Mouse (Mus musculus) erythroblast, embryonic 14.5 days (primary cell): ENCODE measurements around the gene Gm10382. TPM values are rescaled to one million over a fixed set of nuclear protein-coding genes. Genes with fewer than 3 reads are reported as not detected.

Experiments used
- H3K27me3 ChIP-seq: 2 replicates; pipeline ENCODE4 v1.6.1; 2012; ENCODE audit warnings: inconsistent platforms; ENCODE audit not compliant: control insufficient read depth
- H3K36me3 ChIP-seq: 2 replicates; pipeline ENCODE4 v1.6.1; 2012; ENCODE audit warnings: mild to moderate bottlenecking, inconsistent platforms; ENCODE audit not compliant: control insufficient read depth
- H3K4me1 ChIP-seq: 2 replicates; pipeline ENCODE4 v1.6.1; 2012; ENCODE audit warnings: inconsistent platforms; ENCODE audit not compliant: control insufficient read depth
- H3K4me3 ChIP-seq: replicated peaks from 2 replicates; pipeline ENCODE3; 2012; ENCODE audit warnings: moderate library complexity, mild to moderate bottlenecking, inconsistent platforms
- H3K9me3 ChIP-seq: 2 replicates; pipeline ENCODE4 v1.6.1; 2012; ENCODE audit warnings: low read length, inconsistent platforms, mixed read lengths; ENCODE audit not compliant: control insufficient read depth
- GATA1 ChIP-seq: IDR thresholded peaks from 2 replicates; pipeline ENCODE4 v1.6.1; 2012; ENCODE audit warnings: low read length, inconsistent platforms, mixed read lengths
- TAL1 ChIP-seq: IDR thresholded peaks from 3 replicates; pipeline ENCODE4 v1.6.1; 2012; ENCODE audit warnings: low read length, inconsistent platforms, mixed read lengths
- polyA plus RNA-seq: library from polyadenylated mRNA; stranded (reverse); fragments of >175 nt; gene quantifications from 2 replicates; pipeline ENCODE4 v1.2.3, GENCODE M21; 2012

Gm10382 gene
- 0.06 TPM in 1 of 2 replicates, not detected in the other for polyA plus RNA-seq

DNA sequence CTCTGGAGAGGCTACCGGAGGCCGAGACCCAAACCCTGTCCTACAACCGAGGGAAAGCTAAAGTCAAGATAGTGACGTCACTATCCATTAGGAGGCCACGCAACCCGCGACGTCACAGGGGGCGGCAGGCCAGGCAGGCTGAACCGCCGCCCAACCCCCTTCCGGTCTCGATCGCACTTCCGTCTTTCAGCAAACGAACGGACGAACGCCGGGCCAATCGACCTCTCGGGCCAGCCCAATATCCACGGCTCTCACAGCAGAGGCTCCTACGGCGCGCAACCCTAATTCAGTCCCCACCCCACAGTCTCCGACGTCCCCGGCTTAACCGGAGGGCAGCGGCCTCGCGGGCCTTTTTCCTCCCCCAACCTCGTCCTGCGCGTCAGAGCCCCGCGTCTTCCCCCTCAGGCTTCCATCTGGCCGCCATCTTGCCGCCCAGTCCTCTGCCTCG, at the start of gene Gm10382:
Gene Gm10382, plus strand, starts transcription at position 192 of the 448 bp plus-strand sequence.
- peaks cover 48% of the 10 kb centered on the region for H3K4me1 ChIP-seq

DNA sequence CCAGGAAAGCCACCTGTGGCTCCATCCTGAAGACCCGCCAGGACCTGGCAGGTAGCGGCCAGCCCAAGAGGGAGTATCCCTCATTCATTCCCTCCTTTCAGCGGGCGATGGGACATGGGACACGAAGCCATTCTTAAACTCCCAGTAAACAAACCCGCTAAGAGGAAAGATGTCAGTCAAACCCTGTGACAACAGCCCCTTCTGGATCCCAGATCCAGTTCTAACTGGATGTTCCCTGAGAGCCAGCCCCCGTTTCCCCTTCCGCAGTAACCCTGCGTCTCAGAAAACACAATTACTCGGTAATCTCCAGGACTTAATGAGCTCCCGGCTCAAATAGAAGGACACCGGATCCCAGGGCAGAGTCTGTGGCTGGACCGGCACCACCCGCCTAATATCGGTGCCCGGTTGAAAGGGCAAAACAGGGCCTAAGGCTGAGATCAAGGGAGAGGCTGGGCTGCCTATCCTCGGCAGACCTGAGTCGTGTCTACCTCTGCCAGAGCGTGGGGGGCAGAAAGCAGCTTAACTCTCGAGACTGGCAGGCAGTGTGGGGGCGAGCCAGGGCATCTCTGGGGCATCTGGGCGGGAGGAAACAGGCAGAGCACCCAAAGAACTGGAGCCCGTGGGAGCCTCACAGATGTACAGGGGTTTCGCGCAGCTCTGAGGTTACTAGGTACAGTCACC, 49.1 kb upstream of the Gm10382 start:
- Histone ChIP-seq H3K9me3 (no peaks in the 10 kb centered on the region), H3K4me1 (peaks cover 68% of the 10 kb centered on the region), H3K4me3 (peak overlapping the region; percentile 87), H3K27me3 (no peaks in the 10 kb centered on the region), H3K36me3 (peaks cover 29% of the 10 kb centered on the region)
- TF ChIP-seq GATA1: no peak
- no peak for TF ChIP-seq TAL1

More for the DNA sequence above, at the start of gene Gm10382:
- no peak for TF ChIP-seq TAL1
- no peak for TF ChIP-seq GATA1
- Histone ChIP-seq H3K9me3 (no peaks in the 10 kb centered on the region), H3K36me3 (peaks cover 34% of the 10 kb centered on the region), H3K4me3 (peak within 1 kb of the TSS; percentile 100), H3K27me3 (no peaks in the 10 kb centered on the region)

DNA sequence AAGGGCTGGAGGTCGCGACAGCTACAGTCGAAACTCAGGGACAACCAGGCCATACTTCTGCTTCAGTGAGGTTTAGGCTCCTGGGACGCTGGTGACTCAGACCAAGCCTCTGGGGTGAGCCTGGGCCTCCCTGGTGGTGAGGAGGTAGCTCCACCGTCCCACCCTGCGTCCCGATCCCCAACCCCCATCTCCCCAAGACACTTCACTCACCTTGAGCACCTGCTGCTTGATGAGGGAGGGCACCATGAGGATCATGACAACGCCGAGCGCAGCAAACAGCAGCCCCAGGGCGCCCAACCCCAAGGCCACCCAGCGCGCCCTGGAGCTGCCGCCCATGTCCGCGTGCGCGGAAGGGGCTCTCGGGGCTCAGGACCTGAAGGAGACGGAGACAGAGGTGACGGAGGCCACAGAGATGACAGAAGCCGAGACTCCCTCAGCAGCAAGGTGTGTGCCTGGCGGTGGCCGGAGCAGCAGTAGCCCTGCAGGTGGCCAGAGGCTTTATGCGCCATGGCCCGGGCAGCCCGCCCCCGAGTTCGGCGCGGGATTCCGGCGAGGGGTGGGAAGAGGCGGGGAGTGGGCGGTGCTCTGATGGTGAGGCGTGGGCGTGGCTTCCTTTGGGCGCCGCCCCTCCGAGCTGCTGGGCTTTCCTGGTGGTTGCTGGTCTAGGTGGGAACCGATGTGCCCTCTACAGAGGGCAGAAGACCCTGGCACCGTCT, 48.4 kb upstream of the Gm10382 start, which contains the start of gene Scarb1:
Gene Scarb1, minus strand, starts transcription at position 548 of the 716 bp plus-strand sequence.
- Histone ChIP-seq H3K27me3 (no peaks in the 10 kb centered on the region), H3K4me3 (peak within 1 kb of the TSS; percentile 87), H3K36me3 (peaks cover 24% of the 10 kb centered on the region), H3K4me1 (peaks cover 68% of the 10 kb centered on the region), H3K9me3 (no peaks in the 10 kb centered on the region)
- no peak for TF ChIP-seq GATA1
- TF ChIP-seq TAL1: no peak

DNA sequence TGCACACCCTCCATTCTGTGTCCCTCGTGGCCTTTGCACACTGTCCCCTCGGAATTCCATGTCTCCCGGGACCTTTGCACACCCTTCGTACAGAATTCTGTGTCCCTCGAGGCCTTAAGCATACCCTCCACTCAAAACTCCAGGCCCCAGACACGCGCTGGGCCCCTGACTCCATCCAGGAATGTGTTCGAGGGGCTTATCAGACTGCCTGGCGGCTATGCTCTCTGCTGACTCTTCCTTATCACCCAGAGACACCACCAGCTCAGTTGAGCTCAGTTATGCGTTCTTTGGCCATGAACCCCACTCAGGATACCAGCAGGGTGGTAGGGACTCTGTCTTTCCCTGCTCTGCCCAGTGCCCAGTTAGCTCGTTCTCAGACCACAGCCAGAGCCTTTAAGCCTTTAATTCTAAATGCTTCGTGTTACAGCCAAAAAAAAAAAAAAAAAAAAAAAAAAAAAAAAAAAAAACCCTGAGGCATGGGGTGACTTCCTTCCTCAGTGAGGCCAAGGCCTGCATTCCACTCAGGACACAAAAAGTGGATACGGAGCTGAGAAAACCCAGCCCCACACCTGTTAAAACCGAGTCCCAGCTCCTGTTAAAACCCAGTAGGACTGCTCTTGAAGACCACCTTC, 47.5 kb upstream of the Gm10382 start:
- H3K9me3 ChIP-seq: no peaks in the 10 kb centered on the region
- H3K4me1 ChIP-seq: peaks cover 67% of the 10 kb centered on the region
- peak; percentile 53; the same call in 2 of the 3 replicates for TF ChIP-seq TAL1
- TF ChIP-seq GATA1: peak; percentile 79
- peaks cover 16% of the 10 kb centered on the region for H3K36me3 ChIP-seq
- peak overlapping the region; percentile 87 for H3K4me3 ChIP-seq
- H3K27me3 ChIP-seq: no peaks in the 10 kb centered on the region

DNA sequence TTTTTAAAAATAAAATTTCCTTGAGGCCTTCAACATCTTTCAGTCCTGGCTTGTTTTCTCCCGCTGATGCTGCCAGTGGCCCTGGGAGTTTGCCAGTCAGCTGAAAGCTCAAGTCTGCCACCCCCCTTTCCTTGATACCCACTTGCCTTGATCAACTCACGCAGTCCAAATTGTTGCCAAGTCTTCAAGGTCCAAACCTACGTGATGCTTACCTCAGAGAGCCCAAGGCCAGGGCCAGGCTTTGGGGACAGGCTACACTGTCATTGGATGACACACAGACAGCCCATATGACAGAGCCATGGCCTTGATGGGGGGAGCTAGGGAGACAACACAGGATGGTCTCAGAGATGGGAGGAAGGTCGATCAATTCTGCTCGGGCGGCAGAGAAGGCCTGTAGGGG, 44.8 kb upstream of the Gm10382 start:
- Histone ChIP-seq H3K27me3 (no peaks in the 10 kb centered on the region), H3K4me3 (no peak overlapping the region), H3K36me3 (no peaks in the 10 kb centered on the region; the same call in 1 of the 2 replicates), H3K9me3 (no peaks in the 10 kb centered on the region), H3K4me1 (peaks cover 50% of the 10 kb centered on the region)
- TF ChIP-seq GATA1 (no peak), TAL1 (no peak)

DNA sequence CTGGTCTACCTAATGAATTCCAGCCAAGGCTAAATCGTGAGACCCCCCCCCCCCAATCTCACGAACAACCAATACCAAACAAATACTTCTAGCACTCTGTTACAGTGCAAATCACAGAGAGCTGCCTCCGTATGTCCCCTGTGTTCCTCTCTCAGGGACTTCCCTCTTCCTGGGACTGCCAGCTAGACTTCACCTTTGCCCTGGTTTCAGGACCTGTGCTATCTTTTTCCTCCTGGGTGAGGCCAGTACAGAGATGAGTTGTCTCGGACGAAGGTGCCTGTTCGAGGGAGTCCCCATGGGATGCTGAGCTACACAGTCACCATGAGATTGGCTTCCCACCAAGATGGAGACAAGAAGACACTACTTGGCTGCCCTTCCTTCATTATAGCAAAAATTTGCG, 41.1 kb upstream of the Gm10382 start:
- no peaks in the 10 kb centered on the region for H3K27me3 ChIP-seq
- H3K4me3 ChIP-seq: no peak overlapping the region
- H3K36me3 ChIP-seq: no peaks in the 10 kb centered on the region
- no peak for TF ChIP-seq TAL1
- no peak for TF ChIP-seq GATA1
- peaks cover 4% of the 10 kb centered on the region for H3K9me3 ChIP-seq
- peaks cover 12% of the 10 kb centered on the region for H3K4me1 ChIP-seq

DNA sequence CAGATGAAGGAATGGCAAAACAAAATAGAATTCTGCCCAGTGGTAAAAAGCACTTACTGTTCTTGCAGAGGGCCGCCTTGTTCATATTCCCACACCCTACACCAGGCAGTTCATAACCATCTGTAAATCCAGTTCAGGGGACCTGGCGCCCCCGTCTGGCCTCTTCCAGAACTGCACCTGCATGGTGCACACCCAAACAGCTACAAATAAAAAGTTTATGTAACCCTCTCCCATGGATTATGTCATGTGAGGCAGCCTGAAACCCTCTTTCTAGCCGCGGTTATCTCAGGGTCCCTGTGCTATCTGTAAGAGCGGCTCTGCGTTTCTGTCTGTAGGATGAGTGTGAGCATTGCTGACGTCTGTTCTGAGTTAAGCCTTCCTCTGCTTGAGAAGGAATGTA, 40.6 kb upstream of the Gm10382 start:
- H3K9me3 ChIP-seq: peaks cover 8% of the 10 kb centered on the region
- TF ChIP-seq TAL1 (no peak), GATA1 (no peak)
- no peak overlapping the region for H3K4me3 ChIP-seq
- H3K4me1 ChIP-seq: peaks cover 11% of the 10 kb centered on the region
- no peaks in the 10 kb centered on the region for H3K36me3 ChIP-seq
- no peaks in the 10 kb centered on the region for H3K27me3 ChIP-seq

DNA sequence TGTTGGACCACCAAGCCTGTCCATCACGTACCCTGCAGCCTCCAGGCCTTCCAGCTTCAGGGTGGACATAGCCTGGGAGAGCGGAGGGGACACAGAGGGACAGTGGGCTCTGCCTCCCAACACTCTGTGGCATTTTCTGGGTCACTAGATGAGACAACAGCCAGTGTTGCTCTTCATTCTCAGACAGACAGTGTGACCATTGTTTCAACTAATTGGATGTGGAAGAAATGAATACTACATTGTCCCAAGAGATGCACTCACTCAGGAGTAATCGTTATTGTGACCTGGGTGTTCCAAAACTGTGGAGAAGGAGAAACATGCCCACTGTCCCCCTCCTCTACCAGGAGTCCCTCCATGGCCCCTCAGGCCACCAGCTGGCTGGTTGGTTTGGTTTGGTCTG, 39.7 kb upstream of the Gm10382 start:
- Histone ChIP-seq H3K4me3 (no peak overlapping the region), H3K36me3 (no peaks in the 10 kb centered on the region), H3K4me1 (peaks cover 9% of the 10 kb centered on the region), H3K27me3 (no peaks in the 10 kb centered on the region), H3K9me3 (peaks cover 9% of the 10 kb centered on the region)
- TF ChIP-seq TAL1 (no peak), GATA1 (no peak)

DNA sequence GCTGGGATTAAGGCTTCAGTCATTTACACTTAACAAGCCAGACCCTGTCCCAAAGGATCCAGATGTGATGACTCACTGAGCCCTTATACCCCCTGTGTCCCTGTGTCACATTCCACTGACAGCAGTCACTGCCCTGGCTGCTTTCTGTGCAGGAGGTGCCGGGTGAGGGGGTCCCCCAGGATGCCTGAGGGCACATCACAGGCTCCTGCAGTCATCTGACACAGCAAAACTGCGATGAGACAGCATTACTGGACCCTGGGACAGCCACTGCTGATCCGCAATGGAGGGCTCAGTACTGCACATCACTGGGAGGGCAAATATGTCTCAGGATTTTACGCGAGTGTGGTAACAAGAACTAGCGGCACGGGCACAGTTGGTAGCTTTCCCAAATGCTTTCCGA, 38.1 kb upstream of the Gm10382 start:
- no peaks in the 10 kb centered on the region for H3K27me3 ChIP-seq
- H3K9me3 ChIP-seq: peaks cover 9% of the 10 kb centered on the region
- no peak overlapping the region for H3K4me3 ChIP-seq
- no peaks in the 10 kb centered on the region for H3K36me3 ChIP-seq
- TF ChIP-seq TAL1 (no peak), GATA1 (no peak)
- H3K4me1 ChIP-seq: peaks cover 8% of the 10 kb centered on the region
